Mouse (Mus musculus): ENCODE measurements around the gene Tprg.

- TF ChIP-seq CTCF (IDR thresholded peaks at IDR 0.05; ENCODE audit: borderline replicate concordance, control insufficient read depth, extremely low read depth, insufficient read depth, low read length, poor library complexity) (no peak), POLR2A (IDR thresholded peaks at IDR 0.05; ENCODE audit: control insufficient read depth, extremely low read depth, insufficient read depth, low read length, poor library complexity) (no peak)
Observed at GRCm38 (mm10) chr16:25349626-25350025, 63.0 kb downstream of the Tprg start.
